Mouse (Mus musculus) CH12.LX (cell line): ENCODE measurements at regions not wholly inside any gene's neighbourhood (a gene's known extent, or its start where the extent isn't known, plus 50 kb on each side); places are given as distances from the start of the nearest gene placed in this dataset.

ENCODE experiments used
- DNase-seq: peaks from one replicate; pipeline ENCODE4 v3.0.0-alpha.2; 2013; ENCODE audit errors: extremely low read depth
- H3K27ac ChIP-seq: 2 replicates; pipeline ENCODE4 v1.5.1; 2012; ENCODE audit warnings: low read depth, mild to moderate bottlenecking, control low read depth, moderate library complexity; ENCODE audit not compliant: insufficient read depth
- H3K27me3 ChIP-seq: replicated peaks from 2 replicates; pipeline ENCODE3; 2012; ENCODE audit warnings: inconsistent platforms
- H3K36me3 ChIP-seq, 2 experiments: replicated peaks in 1 of 2; 2 replicates each; pipeline versions ENCODE3 to v1.6.1; 2012; ENCODE audit warnings: inconsistent platforms in 1 of 2, low read length in 1 of 2, mild to moderate bottlenecking in 1 of 2, mixed read lengths in 1 of 2, moderate library complexity in 1 of 2; ENCODE audit not compliant: control insufficient read depth in 1 of 2, insufficient read depth in 1 of 2
- H3K4me1 ChIP-seq, 2 experiments: 2 replicates each; pipeline ENCODE4 v1.6.1; 2012; ENCODE audit warnings: inconsistent platforms in 1 of 2, moderate library complexity in 1 of 2; ENCODE audit not compliant: insufficient read depth in 2 of 2, control insufficient read depth in 1 of 2
- H3K4me2 ChIP-seq: 2 replicates; pipeline ENCODE4 v1.6.1; 2012; ENCODE audit warnings: low read depth, mild to moderate bottlenecking, control low read depth; ENCODE audit not compliant: poor library complexity, insufficient read depth, severe bottlenecking
- H3K4me3 ChIP-seq, 3 experiments: fragments of 150-350 bp in 1 of 3; sonication (generic) in 1 of 3; replicated peaks in 1 of 3; 2 replicates each; pipeline versions ENCODE3 to v1.5.1; 2011 to 2012; ENCODE audit warnings: low read depth in 2 of 3, low read length in 2 of 3, mild to moderate bottlenecking in 2 of 3, moderate library complexity in 2 of 3, control low read depth in 1 of 3, improper control_type of control experiment in 1 of 3, inconsistent platforms in 1 of 3, mixed read lengths in 1 of 3; ENCODE audit not compliant: poor library complexity in 1 of 3
- H3K79me2 ChIP-seq: replicated peaks from 2 replicates; pipeline ENCODE4 v1.6.1; 2012; ENCODE audit warnings: mild to moderate bottlenecking, moderate library complexity; ENCODE audit not compliant: control insufficient read depth, poor library complexity, insufficient read depth, severe bottlenecking; ENCODE audit errors: extremely low read depth
- H3K9ac ChIP-seq: 2 replicates; pipeline ENCODE4 v1.6.1; 2012; ENCODE audit warnings: low read depth, mild to moderate bottlenecking, control low read depth, moderate library complexity; ENCODE audit not compliant: insufficient read depth
- H3K9me3 ChIP-seq: replicated peaks from 2 replicates; pipeline ENCODE3; 2012; ENCODE audit warnings: low read length, inconsistent platforms, mixed read lengths
- CHD1 ChIP-seq: IDR thresholded peaks from 2 replicates; pipeline ENCODE4 v1.6.1; 2012; ENCODE audit warnings: low read depth, low read length, improper control_type of control experiment, inconsistent platforms
- CHD2 ChIP-seq: IDR thresholded peaks from 2 replicates; pipeline ENCODE4 v1.6.1; 2011; ENCODE audit warnings: low read length, improper control_type of control experiment
- ETS1 ChIP-seq: conservative IDR thresholded peaks from 2 replicates; pipeline ENCODE4 v1.6.1; 2012; ENCODE audit warnings: low read depth, mild to moderate bottlenecking, inconsistent platforms, low read length, improper control_type of control experiment, moderate library complexity
- GABPA ChIP-seq: IDR thresholded peaks from 2 replicates; pipeline ENCODE4 v1.6.1; 2012; ENCODE audit warnings: low read depth, low read length, improper control_type of control experiment, inconsistent platforms; ENCODE audit not compliant: insufficient replicate concordance
- IRF4 ChIP-seq: IDR thresholded peaks from 2 replicates; pipeline ENCODE4 v1.6.1; 2014; ENCODE audit warnings: low read depth, mild to moderate bottlenecking, inconsistent platforms, low read length, improper control_type of control experiment
- JUN ChIP-seq: IDR thresholded peaks from 2 replicates; pipeline ENCODE4 v1.6.1; 2011; ENCODE audit warnings: low read depth, mild to moderate bottlenecking, low read length, improper control_type of control experiment, moderate library complexity; ENCODE audit not compliant: insufficient read depth
- JUND ChIP-seq: conservative IDR thresholded peaks from 2 replicates; pipeline ENCODE4 v1.6.1; 2011; ENCODE audit warnings: low read depth, low read length, improper control_type of control experiment
- KAT2A ChIP-seq: IDR thresholded peaks from 2 replicates; pipeline ENCODE4 v1.6.1; 2012; ENCODE audit warnings: low read length, improper control_type of control experiment, inconsistent platforms; ENCODE audit not compliant: insufficient replicate concordance
- MAFK ChIP-seq: IDR thresholded peaks from 2 replicates; pipeline ENCODE4 v1.6.1; 2011; ENCODE audit warnings: low read length, improper control_type of control experiment; ENCODE audit not compliant: insufficient replicate concordance
- MAX ChIP-seq: IDR thresholded peaks from 2 replicates; pipeline ENCODE4 v1.6.1; 2011; ENCODE audit warnings: low read length, improper control_type of control experiment
- MAZ ChIP-seq: IDR thresholded peaks from 2 replicates; pipeline ENCODE4 v1.6.1; 2012; ENCODE audit warnings: low read depth, mild to moderate bottlenecking, inconsistent platforms, low read length, improper control_type of control experiment, moderate library complexity
- MEF2A ChIP-seq: IDR thresholded peaks from 2 replicates; pipeline ENCODE4 v1.6.1; 2014; ENCODE audit warnings: low read depth, mild to moderate bottlenecking, inconsistent platforms, low read length, improper control_type of control experiment, borderline replicate concordance
- NRF1 ChIP-seq: IDR thresholded peaks from 2 replicates; pipeline ENCODE4 v1.6.1; 2014; ENCODE audit warnings: low read depth, mild to moderate bottlenecking, inconsistent platforms, low read length, improper control_type of control experiment, moderate library complexity
- POLR2A ChIP-seq: IDR thresholded peaks from 2 replicates; pipeline ENCODE4 v1.6.1; 2011; ENCODE audit warnings: low read depth, mild to moderate bottlenecking, improper control_type of control experiment, low read length
- POLR2AphosphoS2 ChIP-seq: IDR thresholded peaks from 2 replicates; pipeline ENCODE4 v1.6.1; 2011; ENCODE audit warnings: low read depth, low read length, improper control_type of control experiment
- RAD21 ChIP-seq: IDR thresholded peaks from 2 replicates; pipeline ENCODE4 v1.6.1; 2011; ENCODE audit warnings: low read depth, mild to moderate bottlenecking, low read length, improper control_type of control experiment, moderate library complexity
- RCOR1 ChIP-seq: conservative IDR thresholded peaks from 2 replicates; pipeline ENCODE4 v1.6.1; 2012; ENCODE audit warnings: low read depth, mild to moderate bottlenecking, inconsistent platforms, low read length, improper control_type of control experiment
- SIN3A ChIP-seq: IDR thresholded peaks from 2 replicates; pipeline ENCODE4 v1.6.1; 2012; ENCODE audit warnings: low read length, improper control_type of control experiment, inconsistent platforms
- TBP ChIP-seq: conservative IDR thresholded peaks from 2 replicates; pipeline ENCODE4 v1.6.1; 2011; ENCODE audit warnings: low read depth, low read length, improper control_type of control experiment
- TCF12 ChIP-seq: IDR thresholded peaks from 2 replicates; pipeline ENCODE4 v1.6.1; 2014; ENCODE audit warnings: low read depth, mild to moderate bottlenecking, inconsistent platforms, low read length, improper control_type of control experiment
- UBTF ChIP-seq: IDR thresholded peaks from 2 replicates; pipeline ENCODE4 v1.6.1; 2012; ENCODE audit warnings: low read depth, mild to moderate bottlenecking, inconsistent platforms, low read length, improper control_type of control experiment, moderate library complexity
- USF1 ChIP-seq: IDR thresholded peaks from 2 replicates; pipeline ENCODE4 v1.6.1; 2014; ENCODE audit warnings: low read depth, mild to moderate bottlenecking, inconsistent platforms, low read length, improper control_type of control experiment
- ZMIZ1 ChIP-seq: IDR thresholded peaks from 2 replicates; pipeline ENCODE4 v1.6.1; 2012; ENCODE audit warnings: low read depth, mild to moderate bottlenecking, inconsistent platforms, low read length, improper control_type of control experiment
- dilution Hi-C: fragments of 300-500 bp; cut with MboI; formaldehyde crosslinking; loops from 2 replicates; pipeline ENCODE4 v1.14.3; 2020; ENCODE audit warnings: low sequenced_read_pairs; ENCODE audit not compliant: extremely low pct_unique_long_range_greater_than_20kb, extremely low pct_ligation_motif_present
- in situ Hi-C: fragments of 300-500 bp; cut with MboI; formaldehyde crosslinking; loops from 3 replicates; pipeline ENCODE4 v1.14.3; 2019; ENCODE audit warnings: low sequenced_read_pairs, low pct_ligation_motif_present, low pct_unique_long_range_greater_than_20kb, mixed read lengths

DNA sequence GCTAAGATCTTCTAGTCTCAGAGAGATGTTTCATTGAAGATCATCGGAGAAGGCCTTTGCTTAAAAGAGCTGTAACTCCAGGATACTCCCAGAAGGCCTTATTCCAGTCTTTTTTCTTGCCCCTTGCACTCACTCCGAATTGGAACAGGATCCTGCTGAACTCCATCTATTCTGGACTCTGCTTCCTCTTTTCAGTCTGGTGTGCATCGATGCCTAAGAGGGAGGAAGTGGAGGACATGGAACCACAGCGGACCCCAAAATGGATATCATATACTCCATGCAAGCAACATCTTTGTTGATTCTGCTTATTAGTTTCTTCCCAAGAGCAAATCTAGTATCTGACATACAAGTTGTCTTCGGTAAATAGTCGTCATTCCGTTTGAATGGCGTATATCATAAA is 183.6 kb upstream of the Palmd start:
- H3K79me2 ChIP-seq: no peaks in the 10 kb centered on the region
- peaks cover 9 to 19% of the 10 kb centered on the region in 2 experiments; a peak in 3 of 4 replicates for H3K4me1 ChIP-seq
- no peak overlapping the region; the same call in 1 of the 2 replicates for H3K4me2 ChIP-seq
- peak overlapping the region; percentile 25; the same call in 1 of the 2 replicates for H3K9ac ChIP-seq
- no peak overlapping the region for H3K27ac ChIP-seq
- H3K9me3 ChIP-seq: peaks cover 10% of the 10 kb centered on the region
- H3K4me3 ChIP-seq: no peak overlapping the region
- TF ChIP-seq CHD1 (no peak), POLR2A (no peak), POLR2AphosphoS2 (no peak), MAFK (no peak), ZMIZ1 (no peak), RAD21 (no peak), IRF4 (no peak), NRF1 (no peak), TBP (no peak), MAZ (no peak), MEF2A (no peak), CHD2 (no peak), MAX (no peak)
- in situ Hi-C loops (loop anchor here (10.0 kb wide), 1 partner anchor 282 kb away; no protein-coding TSS in a partner anchor), dilution Hi-C loops (no loop called here)
- no peak for DNase-seq
- no peaks in the 10 kb centered on the region for H3K36me3 ChIP-seq
- no peaks in the 10 kb centered on the region for H3K27me3 ChIP-seq

DNA sequence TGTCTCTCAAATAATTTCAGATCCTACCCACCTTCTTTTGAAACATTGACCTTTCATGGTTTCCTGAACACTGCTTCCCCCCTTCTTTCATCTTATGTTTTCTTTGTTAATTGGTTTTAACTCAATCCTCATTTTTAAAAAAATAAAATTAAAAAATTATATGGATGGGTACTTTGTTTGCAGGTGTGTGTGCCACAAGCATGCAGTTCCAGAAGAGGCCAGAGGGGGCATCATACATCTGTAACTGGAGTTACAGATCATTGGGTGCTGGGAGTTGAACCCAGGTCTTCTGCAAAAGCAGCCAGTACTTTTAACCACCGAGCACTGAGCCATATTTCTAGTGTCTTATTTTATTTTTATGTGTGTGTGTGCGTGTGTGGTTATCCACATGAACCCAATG is 178.6 kb upstream of the Palmd start:
- H3K9me3 ChIP-seq: peaks cover 10% of the 10 kb centered on the region
- H3K36me3 ChIP-seq: no peaks in the 10 kb centered on the region
- no peak overlapping the region for H3K9ac ChIP-seq
- DNase-seq: no peak
- H3K27me3 ChIP-seq: no peaks in the 10 kb centered on the region
- no peaks in the 10 kb centered on the region for H3K79me2 ChIP-seq
- in situ Hi-C loops (no loop called here), dilution Hi-C loops (no loop called here)
- H3K27ac ChIP-seq: no peak overlapping the region
- no peak overlapping the region for H3K4me2 ChIP-seq
- no peak for TF ChIP-seq GABPA
- no peak for TF ChIP-seq ZMIZ1
- TF ChIP-seq RCOR1: no peak
- no peak for TF ChIP-seq JUN
- TF ChIP-seq JUND: no peak
- TF ChIP-seq UBTF: no peak
- TF ChIP-seq CHD1: no peak
- no peak for TF ChIP-seq MAZ
- TF ChIP-seq USF1: no peak
- no peak for TF ChIP-seq RAD21
- TF ChIP-seq POLR2A: no peak
- TF ChIP-seq ETS1: no peak
- TF ChIP-seq TBP: no peak
- TF ChIP-seq TCF12: no peak
- TF ChIP-seq SIN3A: no peak
- TF ChIP-seq MAFK: no peak
- no peak for TF ChIP-seq MEF2A
- no peak for TF ChIP-seq KAT2A
- TF ChIP-seq CHD2: no peak
- no peak for TF ChIP-seq IRF4
- H3K4me3 ChIP-seq: no peak overlapping the region
- peaks cover 3 to 9% of the 10 kb centered on the region in 2 experiments; a peak in 3 of 4 replicates for H3K4me1 ChIP-seq
